Mouse (Mus musculus) liver, embryonic 14.5 days (tissue): ENCODE measurements around the gene Znhit1. TPM values are rescaled to one million over a fixed set of nuclear protein-coding genes. Genes with fewer than 3 reads are reported as not detected.

Experiments used
- ATAC-seq: fragments of 200-750 bp; cut with Nextera tagmentation; 2 replicates; pipeline ENCODE4 v1.8.0; 2017; ENCODE audit warnings: moderate number of reproducible peaks, mild to moderate bottlenecking, moderate library complexity; ENCODE audit not compliant: insufficient read depth
- DNase-seq, 3 experiments: peaks; one replicate each; pipeline ENCODE4 v3.0.0-alpha.2; 2012 to 2013; ENCODE audit warnings: low read depth in 3 of 3, low spot score in 3 of 3
- H3K27ac ChIP-seq: fragments of 300-500 bp; sonication (generic); 2 replicates; pipeline ENCODE4 v1.5.1; 2014; ENCODE audit warnings: moderate library complexity, mild to moderate bottlenecking, control low read depth, inconsistent platforms
- H3K27me3 ChIP-seq: fragments of 300-500 bp; sonication (generic); 2 replicates; pipeline ENCODE4 v1.6.1; 2014; ENCODE audit warnings: mild to moderate bottlenecking, low read length, moderate library complexity; ENCODE audit not compliant: control insufficient read depth, insufficient read depth
- H3K36me3 ChIP-seq: fragments of 300-500 bp; sonication (generic); replicated peaks from 2 replicates; pipeline ENCODE4 v1.6.1; 2014; ENCODE audit warnings: low read depth; ENCODE audit not compliant: control insufficient read depth, insufficient read depth
- H3K4me1 ChIP-seq, 2 experiments: fragments of 200-500 bp in 1 of 2; fragments of 300-500 bp in 1 of 2; sonication (generic) in 1 of 2; replicated peaks; 2 replicates each; pipeline ENCODE4 v1.6.1; 2012 to 2014; ENCODE audit warnings: antibody characterized with exemption in 1 of 2, inconsistent platforms in 1 of 2, low read length in 1 of 2; ENCODE audit not compliant: control insufficient read depth in 2 of 2, insufficient read depth in 2 of 2
- H3K4me2 ChIP-seq: fragments of 300-500 bp; sonication (generic); 2 replicates; pipeline ENCODE4 v1.6.1; 2014; ENCODE audit warnings: low read depth, mild to moderate bottlenecking, control low read depth, moderate library complexity
- H3K4me3 ChIP-seq, 2 experiments: fragments of 200-500 bp in 1 of 2; fragments of 300-500 bp in 1 of 2; sonication (generic) in 1 of 2; 2 replicates each; pipeline ENCODE4 v1.5.1; 2012 to 2014; ENCODE audit warnings: low read depth in 2 of 2, low read length in 2 of 2, mild to moderate bottlenecking in 2 of 2, control low read depth in 1 of 2, inconsistent platforms in 1 of 2, moderate library complexity in 1 of 2; ENCODE audit not compliant: insufficient read depth in 1 of 2
- H3K9ac ChIP-seq: fragments of 300-500 bp; sonication (generic); replicated peaks from 2 replicates; pipeline ENCODE4 v1.6.1; 2014; ENCODE audit warnings: mild to moderate bottlenecking, control low read depth, moderate library complexity
- H3K9me3 ChIP-seq: fragments of 300-500 bp; sonication (generic); 2 replicates; pipeline ENCODE4 v1.6.1; 2016; ENCODE audit warnings: low read length, mixed read lengths; ENCODE audit not compliant: control insufficient read depth
- CTCF ChIP-seq: IDR thresholded peaks from 2 replicates; pipeline ENCODE4 v1.5.1; 2016; ENCODE audit warnings: antibody characterized with exemption, low read depth, control low read depth
- EP300 ChIP-seq: IDR thresholded peaks from 2 replicates; pipeline ENCODE4 v1.6.1; 2016; ENCODE audit warnings: antibody characterized with exemption, low read depth
- WGBS: fragments of 180-500 bp; shearing (Covaris S2); extraction: QIAGEN DNeasy Blood & Tissue Kit; methylation state at CpG from one replicate; pipeline ENCODE4 v1.1.7; 2014; ENCODE audit not compliant: insufficient replicate concordance; 5-methylcytosine and 5-hydroxymethylcytosine counted together
- polyA plus RNA-seq, 2 experiments: library from polyadenylated mRNA; depleted of rRNA in 1 of 2; stranded (reverse) in 1 of 2; unstranded in 1 of 2; fragments of >200 nt; fragmentation: Nextera tagmentation in 1 of 2; extraction: Ambion mirVana in 1 of 2; gene quantifications; 2 replicates each; pipeline versions ENCODE4 v1.2.1 to v1.2.3; 2012 to 2014

Znhit1 gene
- polyA plus RNA-seq, 2 experiments, result 29.3 to 46.2 TPM

DNA sequence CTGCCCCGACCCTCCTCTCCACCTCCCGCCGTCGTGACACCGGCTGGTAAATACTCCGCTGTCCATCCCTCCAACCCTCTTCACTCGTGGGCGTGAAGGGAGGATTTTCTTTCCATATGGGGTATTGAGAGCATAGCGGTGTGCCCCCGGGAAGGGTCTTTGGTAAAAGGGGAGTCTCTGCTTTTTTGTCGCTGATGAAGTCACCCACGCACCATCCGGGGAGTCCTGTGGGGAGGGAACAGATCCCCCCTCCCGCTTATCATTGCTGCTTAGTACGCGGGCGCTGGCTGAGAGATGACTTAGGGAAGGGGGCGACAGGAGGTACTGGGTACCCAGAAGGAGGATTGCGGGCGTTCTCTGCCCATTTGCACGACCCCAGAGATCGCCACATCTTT, 42.6 kb upstream of the Znhit1 start:
- no peaks in the 10 kb centered on the region for H3K36me3 ChIP-seq
- DNase-seq (no peak), ATAC-seq (no peak)
- peaks cover 7 to 12% of the 10 kb centered on the region in 2 experiments for H3K4me1 ChIP-seq
- peaks cover 71% of the 10 kb centered on the region for H3K27me3 ChIP-seq
- no peak overlapping the region for H3K4me3 ChIP-seq
- WGBS, result 14% methylated on average over 22 of the region's 22 CpGs
- H3K27ac ChIP-seq, result no peak overlapping the region
- H3K9ac ChIP-seq, result no peak overlapping the region
- H3K4me2 ChIP-seq, result peak overlapping the region; percentile 66; the same call in 1 of the 2 replicates
- no peaks in the 10 kb centered on the region for H3K9me3 ChIP-seq
- TF ChIP-seq CTCF (no peak), EP300 (no peak)

GRCm38 (mm10) chr5:137029643-137030415, 42.0 kb upstream of the Znhit1 start:
- H3K9me3 ChIP-seq, result no peaks in the 10 kb centered on the region
- under 1% methylated on average over 52 of the region's 52 CpGs for WGBS
- peak overlapping the region in 1 of 2 experiments; percentile 36; a peak in 2 of 4 replicates for H3K4me3 ChIP-seq
- H3K27me3 ChIP-seq, result peaks cover 77% of the 10 kb centered on the region
- ATAC-seq, result peak; percentile 53
- TF ChIP-seq CTCF, result no peak
- no peak overlapping the region for H3K27ac ChIP-seq
- DNase-seq, result peak; percentile 85 to 86 (median 86)
- no peaks in the 10 kb centered on the region for H3K36me3 ChIP-seq
- H3K4me1 ChIP-seq, result peaks cover 7 to 12% of the 10 kb centered on the region in 2 experiments
- no peak overlapping the region for H3K9ac ChIP-seq
- H3K4me2 ChIP-seq, result peak overlapping the region; percentile 66

DNA sequence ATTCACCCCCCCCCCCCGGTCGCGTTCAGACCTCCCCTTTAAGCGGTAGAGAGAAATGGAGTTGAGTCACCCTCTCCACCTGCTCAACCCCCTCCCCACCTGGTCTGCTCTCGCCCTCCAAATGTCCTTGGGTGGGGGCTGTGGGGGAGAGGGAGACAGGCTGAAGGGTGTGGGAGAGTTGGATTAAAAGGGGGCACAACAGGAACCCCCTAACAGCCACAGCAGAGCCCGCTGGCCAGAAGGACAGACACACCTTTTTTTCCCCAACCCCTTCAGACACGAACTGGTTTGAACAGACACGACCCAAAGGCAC, 41.4 kb upstream of the Znhit1 start:
- 3% methylated on average over 8 of the region's 8 CpGs for WGBS
- Histone ChIP-seq H3K4me2 (peak overlapping the region; percentile 66; the same call in 1 of the 2 replicates), H3K27ac (no peak overlapping the region), H3K36me3 (no peaks in the 10 kb centered on the region), H3K9ac (no peak overlapping the region), H3K4me3 (no peak overlapping the region), H3K4me1 (peaks cover 7 to 12% of the 10 kb centered on the region in 2 experiments), H3K27me3 (peaks cover 83% of the 10 kb centered on the region), H3K9me3 (no peaks in the 10 kb centered on the region)
- DNase-seq (no peak), ATAC-seq (no peak)
- TF ChIP-seq CTCF (no peak), EP300 (no peak)

- Histone ChIP-seq H3K27me3 (peaks cover 87% of the 10 kb centered on the region), H3K4me2 (no peak overlapping the region), H3K4me3 (no peak overlapping the region), H3K9me3 (no peaks in the 10 kb centered on the region), H3K36me3 (no peaks in the 10 kb centered on the region), H3K27ac (no peak overlapping the region), H3K4me1 (peaks cover 7 to 12% of the 10 kb centered on the region in 2 experiments), H3K9ac (no peak overlapping the region)
- no peak for TF ChIP-seq CTCF
- TF ChIP-seq EP300, result no peak
- DNase-seq, result no peak
- ATAC-seq, result no peak
- WGBS, result 8% methylated on average over 29 of the region's 29 CpGs
These were observed 40.9 kb upstream of the Znhit1 start for GRCm38 (mm10) chr5:137028561-137029272.

GRCm38 (mm10) chr5:137026092-137026491, 38.3 kb upstream of the Znhit1 start, which contains the start of gene Vgf:
Gene Vgf, plus strand, starts transcription at chr5:137026392.
- no peak within 1 kb of the TSS for H3K9ac ChIP-seq
- H3K27ac ChIP-seq, result no peak within 1 kb of the TSS
- H3K27me3 ChIP-seq, result peaks cover 71% of the 10 kb centered on the region
- H3K9me3 ChIP-seq, result no peaks in the 10 kb centered on the region
- no peaks in the 10 kb centered on the region; a peak in 1 of 4 replicates for H3K4me1 ChIP-seq
- no peaks in the 10 kb centered on the region for H3K36me3 ChIP-seq
- TF ChIP-seq EP300 (no peak), CTCF (no peak)
- H3K4me3 ChIP-seq, result no peak within 1 kb of the TSS
- ATAC-seq (no peak), DNase-seq (no peak)
- H3K4me2 ChIP-seq, result no peak within 1 kb of the TSS
- WGBS, result 8% methylated on average over 4 of the region's 4 CpGs
